Mouse (Mus musculus) E14TG2a.4 (cell line): ENCODE data around the gene Cacng2.

ENCODE experiments used
- CTCF ChIP-seq: conservative IDR thresholded peaks from 2 replicates; pipeline ENCODE4 v1.5.1; 2014; ENCODE audit warnings: low read length
- NANOG ChIP-seq: IDR thresholded peaks from 2 replicates; pipeline ENCODE4 v1.6.1; 2014; ENCODE audit warnings: borderline replicate concordance, low read length, mixed read lengths

DNA sequence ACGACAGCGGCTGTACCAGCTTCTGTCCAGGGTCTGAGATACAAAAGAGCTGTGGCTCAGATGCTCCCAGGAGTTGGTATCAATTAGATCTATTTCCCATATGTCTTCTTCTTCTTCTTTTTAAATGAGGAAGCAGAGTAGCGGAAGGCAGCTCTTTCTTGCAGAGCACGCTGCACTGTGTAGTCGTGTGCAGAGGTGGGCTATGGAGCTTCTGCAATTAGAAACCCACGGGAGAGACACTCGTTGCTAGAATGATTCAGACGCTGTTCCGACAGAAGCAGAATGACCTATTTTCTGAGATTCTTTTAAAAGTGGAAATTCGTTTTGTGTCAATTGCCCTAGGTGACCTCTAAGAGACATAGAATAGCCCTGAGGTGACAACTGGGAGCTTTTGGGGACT lies 69.1 kb downstream of the Cacng2 start:
- no peak for TF ChIP-seq CTCF
- no peak for TF ChIP-seq NANOG
